Mouse (Mus musculus) neural tube, embryonic 11.5 days (tissue): ENCODE data around the gene Wipf1. TPM values are rescaled to one million over a fixed set of nuclear protein-coding genes. Genes with fewer than 3 reads are reported as not detected.

Experiments used
- ATAC-seq: fragments of 200-750 bp; cut with Nextera tagmentation; 2 replicates; pipeline ENCODE4 v1.8.0; 2017; ENCODE audit warnings: moderate number of reproducible peaks, mild to moderate bottlenecking, moderate TSS enrichment, moderate library complexity; ENCODE audit not compliant: insufficient read depth, low FRiP score, low TSS enrichment
- DNase-seq: peaks from one replicate; pipeline ENCODE4 v3.0.0-alpha.2; 2015; ENCODE audit warnings: low spot score
- H3K27ac ChIP-seq: fragments of 300-500 bp; sonication (generic); 2 replicates; pipeline ENCODE4 v1.5.1; 2014; ENCODE audit warnings: low read depth, mild to moderate bottlenecking, low read length
- H3K27me3 ChIP-seq: fragments of 300-500 bp; sonication (generic); 2 replicates; pipeline ENCODE4 v1.6.1; 2014; ENCODE audit warnings: mild to moderate bottlenecking, low read length, mixed read lengths; ENCODE audit not compliant: control insufficient read depth, insufficient read depth
- H3K36me3 ChIP-seq: fragments of 300-500 bp; sonication (generic); 2 replicates; pipeline ENCODE4 v1.6.1; 2014; ENCODE audit warnings: mild to moderate bottlenecking, low read length, moderate library complexity, mixed read lengths; ENCODE audit not compliant: control insufficient read depth, insufficient read depth
- H3K4me1 ChIP-seq: fragments of 300-500 bp; sonication (generic); 2 replicates; pipeline ENCODE4 v1.6.1; 2014; ENCODE audit warnings: low read length, mixed read lengths; ENCODE audit not compliant: control insufficient read depth, insufficient read depth
- H3K4me2 ChIP-seq: fragments of 300-500 bp; sonication (generic); 2 replicates; pipeline ENCODE4 v1.6.1; 2014; ENCODE audit warnings: low read depth, mild to moderate bottlenecking, moderate library complexity
- H3K4me3 ChIP-seq: fragments of 300-500 bp; sonication (generic); 2 replicates; pipeline ENCODE4 v1.5.1; 2014; ENCODE audit warnings: low read depth, low read length
- H3K9ac ChIP-seq: fragments of 300-500 bp; sonication (generic); 2 replicates; pipeline ENCODE4 v1.6.1; 2014; ENCODE audit warnings: mild to moderate bottlenecking, low read length
- H3K9me3 ChIP-seq: fragments of 300-500 bp; sonication (generic); 2 replicates; pipeline ENCODE4 v1.6.1; 2016; ENCODE audit warnings: low read length; ENCODE audit not compliant: control insufficient read depth
- WGBS: fragments of 180-500 bp; shearing (Covaris S2); extraction: QIAGEN DNeasy Blood & Tissue Kit; methylation state at CpG from one replicate; pipeline ENCODE4 v1.1.7; 2014; 5-methylcytosine and 5-hydroxymethylcytosine counted together
- polyA plus RNA-seq: library from polyadenylated mRNA; unstranded; fragments of >200 nt; fragmentation: Nextera tagmentation; extraction: Ambion mirVana; gene quantifications from 2 replicates; pipeline ENCODE4 v1.2.1, GENCODE M21; 2014

Wipf1 gene
- polyA plus RNA-seq, 1 experiment from 2014 or later = 9.0 TPM

DNA sequence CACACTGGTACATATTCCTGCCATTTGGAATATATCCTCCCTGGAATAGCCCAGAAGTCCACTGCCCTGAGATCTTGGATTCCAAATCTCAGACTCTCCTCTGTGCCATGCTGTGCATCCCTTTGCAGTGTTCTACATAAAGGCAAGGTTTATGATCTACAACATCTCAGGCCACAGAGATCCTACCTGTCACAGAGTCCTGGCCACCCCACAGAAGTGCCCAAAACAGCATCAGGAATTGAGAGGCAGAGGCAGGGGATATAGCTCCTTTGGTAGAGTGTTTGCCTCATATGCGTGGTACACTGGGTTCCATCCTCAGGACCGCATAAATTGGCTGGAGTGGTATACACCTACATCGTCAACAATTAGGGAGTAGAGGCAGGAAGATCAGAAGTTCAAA, 135.1 kb downstream of the Wipf1 start:
- H3K36me3 ChIP-seq = no peaks in the 10 kb centered on the region
- H3K9me3 ChIP-seq = no peaks in the 10 kb centered on the region
- no peak for DNase-seq
- no peak overlapping the region for H3K4me2 ChIP-seq
- no peak overlapping the region for H3K9ac ChIP-seq
- H3K4me3 ChIP-seq = no peak overlapping the region
- no peak overlapping the region for H3K27ac ChIP-seq
- 88% methylated on average over 3 of the region's 3 CpGs for WGBS
- H3K4me1 ChIP-seq = no peaks in the 10 kb centered on the region
- no peak for ATAC-seq
- H3K27me3 ChIP-seq = no peaks in the 10 kb centered on the region

DNA sequence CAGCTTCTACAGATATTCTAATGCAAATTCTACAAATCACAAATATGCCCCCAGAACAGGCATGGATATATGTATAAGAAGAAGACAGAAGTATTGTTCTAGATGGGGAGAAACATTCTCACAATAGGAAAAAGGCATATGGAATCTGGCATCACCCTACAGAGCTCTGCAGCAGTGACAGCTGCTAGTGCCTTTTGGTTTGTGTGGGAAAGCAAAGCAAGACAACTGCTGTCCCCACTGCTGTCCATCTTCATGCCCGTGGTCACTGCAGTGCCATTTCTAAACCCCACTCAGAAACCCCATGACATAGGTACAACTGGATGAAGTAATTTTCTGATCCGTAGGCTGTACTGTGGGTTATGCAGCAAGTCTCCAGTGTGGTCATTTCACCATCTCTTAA, 136.8 kb downstream of the Wipf1 start:
- ATAC-seq = no peak
- H3K9me3 ChIP-seq = no peaks in the 10 kb centered on the region
- WGBS = 81% methylated on average over 2 of the region's 2 CpGs

DNA sequence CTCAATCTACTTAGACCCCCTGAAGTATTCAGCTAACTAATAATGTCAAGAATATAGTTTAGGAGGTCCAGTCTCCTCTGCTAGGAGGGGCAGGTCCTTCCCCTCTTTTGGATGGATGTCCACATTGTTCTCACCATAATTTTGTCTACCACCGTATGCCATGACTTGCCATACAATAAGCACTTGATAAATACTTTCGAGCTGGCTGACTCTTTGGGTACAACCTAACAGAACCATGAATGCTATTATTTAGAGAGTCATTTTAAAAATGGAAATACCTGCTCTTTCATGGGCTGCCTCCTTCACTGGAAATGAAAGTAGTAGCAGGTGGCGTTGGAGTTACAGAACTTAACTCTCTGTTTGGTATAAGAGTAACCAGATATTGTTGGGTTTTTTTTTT, 139.6 kb downstream of the Wipf1 start:
- no peak overlapping the region for H3K4me2 ChIP-seq
- H3K27ac ChIP-seq = no peak overlapping the region
- H3K4me3 ChIP-seq = no peak overlapping the region
- H3K4me1 ChIP-seq = no peaks in the 10 kb centered on the region
- ATAC-seq (no peak), DNase-seq (no peak)
- WGBS = 97% methylated on average over 3 of the region's 3 CpGs
- no peaks in the 10 kb centered on the region for H3K9me3 ChIP-seq
- H3K27me3 ChIP-seq = no peaks in the 10 kb centered on the region
- H3K36me3 ChIP-seq = no peaks in the 10 kb centered on the region
- no peak overlapping the region for H3K9ac ChIP-seq

More for the DNA sequence above, 136.8 kb downstream of the Wipf1 start:
- H3K4me2 ChIP-seq = no peak overlapping the region
- H3K27ac ChIP-seq = no peak overlapping the region
- DNase-seq = no peak
- no peak overlapping the region for H3K9ac ChIP-seq
- no peaks in the 10 kb centered on the region for H3K36me3 ChIP-seq
- no peak overlapping the region for H3K4me3 ChIP-seq
- H3K27me3 ChIP-seq = no peaks in the 10 kb centered on the region
- no peaks in the 10 kb centered on the region for H3K4me1 ChIP-seq

DNA sequence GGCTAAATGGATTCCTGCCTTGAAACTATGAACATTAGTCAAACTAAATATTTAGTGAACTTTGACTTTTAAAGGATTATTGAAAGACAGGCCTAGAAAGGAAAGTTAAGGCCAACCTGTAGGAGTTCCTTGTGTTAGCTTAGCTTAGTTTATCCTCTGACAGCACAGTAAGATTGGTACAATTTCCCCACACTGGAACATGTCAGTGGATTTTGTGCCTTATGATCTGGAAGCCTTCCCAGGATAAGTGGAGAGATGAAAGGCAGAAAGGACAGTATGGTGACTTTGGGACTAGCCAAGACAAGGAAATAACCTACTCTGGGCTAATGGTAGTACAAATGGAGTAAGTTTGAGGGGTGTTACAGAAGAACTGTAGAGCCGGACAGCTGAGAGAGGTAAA, 141.7 kb downstream of the Wipf1 start:
- 96% methylated on average over 1 of the region's 1 CpGs for WGBS
- DNase-seq = no peak
- Histone ChIP-seq H3K4me2 (no peak overlapping the region), H3K36me3 (no peaks in the 10 kb centered on the region), H3K9me3 (no peaks in the 10 kb centered on the region), H3K4me1 (no peaks in the 10 kb centered on the region), H3K27me3 (no peaks in the 10 kb centered on the region), H3K4me3 (no peak overlapping the region), H3K27ac (no peak overlapping the region), H3K9ac (no peak overlapping the region)
- no peak for ATAC-seq

DNA sequence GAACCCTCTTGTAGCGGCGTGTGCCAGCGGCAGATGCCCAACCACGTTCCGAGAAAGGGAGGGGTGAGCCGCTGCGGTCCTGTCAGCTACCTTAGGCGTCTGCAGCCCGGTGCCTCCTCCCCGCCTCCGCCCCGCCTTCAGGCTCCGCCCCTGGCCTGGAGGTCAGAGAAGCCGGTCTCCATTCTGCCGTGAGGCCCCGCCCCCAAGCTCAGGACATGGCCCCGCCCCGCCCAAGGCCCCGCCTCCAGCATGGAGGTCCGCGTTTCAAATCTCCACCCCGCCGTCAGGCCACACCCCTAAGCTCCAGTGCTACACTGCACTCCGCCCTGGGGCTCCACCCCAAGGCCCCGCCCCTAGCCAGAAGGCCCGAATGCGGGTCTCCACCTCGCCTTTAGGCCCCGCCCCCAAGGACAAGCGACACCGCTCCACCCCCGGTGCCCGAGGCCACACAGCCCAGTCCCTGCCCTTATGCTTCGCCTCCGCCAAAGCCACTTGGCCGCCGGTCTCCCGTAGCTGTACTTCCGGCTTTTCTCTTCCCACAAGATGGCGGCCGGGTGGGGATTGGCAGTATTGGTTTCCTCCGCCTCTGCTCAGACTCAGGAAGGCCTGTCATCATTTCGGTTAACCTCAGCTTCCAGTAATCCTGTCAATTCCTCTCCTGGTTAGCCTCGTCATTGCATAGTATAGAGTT, 143.0 kb downstream of the Wipf1 start, which contains the start of gene Gpr155:
Gene Gpr155 (minus strand): TSS at position 217 of the 691 bp plus-strand sequence.
- Histone ChIP-seq H3K27me3 (no peaks in the 10 kb centered on the region), H3K4me2 (peak within 1 kb of the TSS; percentile 95), H3K9me3 (no peaks in the 10 kb centered on the region), H3K36me3 (no peaks in the 10 kb centered on the region), H3K4me1 (no peaks in the 10 kb centered on the region), H3K4me3 (peak within 1 kb of the TSS; percentile 48), H3K9ac (peak within 1 kb of the TSS; percentile 44), H3K27ac (no peak within 1 kb of the TSS)
- peak; percentile 99 for DNase-seq
- 1% methylated on average over 42 of the region's 44 CpGs for WGBS
- peak; percentile 99 for ATAC-seq

DNA sequence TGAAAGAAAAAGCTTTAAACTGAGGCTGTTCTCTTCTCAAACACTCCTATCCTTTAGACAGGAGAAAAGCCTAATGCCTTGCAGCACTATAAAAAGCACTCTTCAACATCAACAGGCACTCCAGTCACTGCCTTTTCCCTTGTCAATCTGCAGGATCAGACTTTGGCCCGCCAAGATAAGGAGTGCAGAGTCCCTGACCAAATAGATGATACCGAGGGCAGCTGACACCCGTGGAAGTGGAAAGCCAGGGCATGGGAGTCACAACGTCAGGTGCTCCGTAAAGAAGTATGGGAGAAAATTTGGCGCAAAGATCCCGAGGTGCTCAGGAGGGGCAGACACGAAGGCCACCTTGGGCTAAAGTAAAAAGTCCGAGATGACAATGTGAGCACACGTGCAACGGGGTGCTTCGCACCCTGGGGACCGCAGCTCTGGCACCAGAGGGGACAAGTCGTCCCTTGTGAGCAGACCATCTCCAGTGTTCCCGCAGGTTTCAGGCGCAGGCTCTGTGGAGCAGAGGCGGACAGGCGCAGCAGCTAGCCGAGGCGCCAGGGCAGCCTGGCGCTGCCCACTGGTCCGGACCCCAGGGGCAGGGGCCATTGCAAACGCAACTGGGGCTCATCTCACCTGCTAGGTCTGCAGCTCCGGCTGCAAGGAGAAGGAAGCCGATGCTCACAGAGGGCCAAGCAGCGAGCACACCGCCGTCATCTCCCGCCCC, 143.7 kb downstream of the Wipf1 start:
- peak overlapping the region; percentile 48 for H3K4me3 ChIP-seq
- no peak; the same call in none of the 2 replicates for ATAC-seq
- WGBS = 2% methylated on average over 29 of the region's 29 CpGs
- no peaks in the 10 kb centered on the region for H3K4me1 ChIP-seq
- no peak for DNase-seq
- H3K4me2 ChIP-seq = peak overlapping the region; percentile 95
- no peaks in the 10 kb centered on the region for H3K9me3 ChIP-seq
- H3K36me3 ChIP-seq = no peaks in the 10 kb centered on the region
- H3K27me3 ChIP-seq = no peaks in the 10 kb centered on the region
- H3K9ac ChIP-seq = peak overlapping the region; percentile 35
- H3K27ac ChIP-seq = no peak overlapping the region

DNA sequence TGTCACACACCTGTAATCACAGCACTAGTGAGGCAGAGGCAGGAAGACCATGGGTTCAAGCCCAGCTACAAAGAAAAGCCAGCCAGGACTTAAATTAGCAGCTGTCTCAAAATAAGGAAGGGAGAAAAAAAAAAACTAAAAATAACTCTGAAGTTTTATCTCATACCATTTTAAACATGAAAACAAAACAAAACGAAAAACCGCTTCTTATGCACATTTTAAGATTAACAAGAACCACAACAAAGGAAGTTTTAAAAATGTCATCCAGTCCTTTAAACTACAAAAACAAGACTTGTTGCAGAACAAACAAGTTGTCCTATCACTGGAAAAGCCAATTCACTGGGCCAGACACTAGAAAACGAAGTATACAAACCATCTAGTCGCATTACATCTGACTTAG, 144.4 kb downstream of the Wipf1 start:
- ATAC-seq = no peak
- Histone ChIP-seq H3K4me1 (no peaks in the 10 kb centered on the region), H3K36me3 (no peaks in the 10 kb centered on the region), H3K4me2 (no peak overlapping the region), H3K9ac (no peak overlapping the region), H3K27me3 (no peaks in the 10 kb centered on the region), H3K9me3 (no peaks in the 10 kb centered on the region), H3K4me3 (no peak overlapping the region), H3K27ac (no peak overlapping the region)
- no peak for DNase-seq
- 95% methylated on average over 4 of the region's 4 CpGs for WGBS

DNA sequence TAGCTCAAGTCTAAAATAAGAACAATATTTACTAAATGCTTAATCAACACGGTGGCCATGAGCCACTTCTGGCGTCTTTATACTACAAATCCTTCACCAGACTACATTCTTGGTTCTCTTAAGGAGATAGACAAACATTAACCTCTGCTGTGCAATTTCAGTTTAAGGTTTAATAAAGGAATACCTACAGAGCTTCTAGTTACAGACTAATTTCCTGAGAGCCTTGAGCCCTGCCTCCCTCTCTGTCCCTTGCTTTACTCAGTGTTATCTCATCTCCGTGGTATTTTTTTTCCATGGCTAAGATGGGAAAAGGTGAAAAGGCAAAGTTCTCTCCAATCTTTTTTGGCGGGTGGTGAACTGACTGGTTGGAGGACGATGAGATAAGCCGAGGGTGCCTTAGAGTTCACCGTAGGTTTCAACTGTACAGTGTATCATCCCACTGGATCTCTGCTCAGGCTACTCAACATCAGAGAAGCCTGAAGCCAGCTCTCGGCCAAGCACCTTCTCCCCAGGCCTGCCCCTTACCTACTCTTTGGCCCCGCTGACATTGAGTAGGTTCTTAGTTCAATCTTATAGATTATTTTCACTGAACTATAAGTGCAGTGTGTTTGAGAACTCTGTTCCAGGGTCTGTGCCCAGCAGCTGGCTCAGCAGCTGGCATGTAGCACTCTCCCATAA, 149.1 kb downstream of the Wipf1 start:
- no peak overlapping the region for H3K4me2 ChIP-seq
- no peaks in the 10 kb centered on the region for H3K9me3 ChIP-seq
- ATAC-seq (no peak), DNase-seq (no peak)
- no peak overlapping the region for H3K27ac ChIP-seq
- no peak overlapping the region for H3K9ac ChIP-seq
- WGBS = 87% methylated on average over 9 of the region's 9 CpGs
- no peaks in the 10 kb centered on the region for H3K36me3 ChIP-seq
- no peaks in the 10 kb centered on the region for H3K27me3 ChIP-seq
- no peak overlapping the region for H3K4me3 ChIP-seq
- H3K4me1 ChIP-seq = no peaks in the 10 kb centered on the region
